Mouse (Mus musculus) lung, postnatal 0 days (tissue): ENCODE results near the gene Mrpl57.

Experiments
- CTCF ChIP-seq: IDR thresholded peaks from 2 replicates; pipeline ENCODE4 v1.5.1; 2016; ENCODE audit warnings: antibody characterized with exemption, mild to moderate bottlenecking
- EP300 ChIP-seq: IDR thresholded peaks from 2 replicates; pipeline ENCODE4 v1.6.1; 2016; ENCODE audit warnings: antibody characterized with exemption, mild to moderate bottlenecking, control low read depth

GRCm38 (mm10) chr14:57797551-57797950 lies 28.5 kb upstream of the Mrpl57 start:
- TF ChIP-seq CTCF (peak; percentile 40), EP300 (no peak)
